Mouse (Mus musculus): ENCODE results near the gene Kif16b. TPM values are rescaled to one million over a fixed set of nuclear protein-coding genes. Genes with fewer than 3 reads are reported as not detected.

Gene Kif16b
- total RNA-seq, 2 experiments from 2014 or later: 10.3 to 11.8 TPM

- H3K27ac ChIP-seq: no peak overlapping the region
- H3K4me3 ChIP-seq: no peak overlapping the region
- TF ChIP-seq CTCF (conservative IDR thresholded peaks at IDR 0.05): no peak
- no peak for DNase-seq (ENCODE audit: low spot score in 2 of 2)
Measured at GRCm38 (mm10) chr2:142651591-142651990, 249.7 kb downstream of the Kif16b start.

DNA sequence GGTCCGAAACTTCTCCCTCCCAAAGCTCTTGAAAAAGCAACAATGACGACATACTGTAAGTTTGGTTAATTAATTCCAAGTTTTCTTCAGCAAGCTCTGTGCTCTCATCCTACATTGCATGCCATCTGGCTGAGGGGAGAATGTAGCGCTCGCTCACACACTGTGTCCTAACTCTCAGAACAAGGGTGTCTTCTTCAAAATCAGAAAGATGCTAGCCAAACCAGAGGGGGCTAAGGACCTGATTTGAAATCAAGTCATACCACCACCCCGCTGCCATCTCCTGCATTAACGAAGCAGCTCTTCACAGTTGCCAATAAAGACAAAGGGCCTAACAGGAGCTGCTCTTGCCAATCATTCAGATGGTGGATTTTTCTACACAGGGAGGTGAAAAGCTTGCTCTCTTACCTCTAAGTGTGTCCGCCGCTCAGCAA is 253.3 kb downstream of the Kif16b start:
- TF ChIP-seq CTCF (conservative IDR thresholded peaks at IDR 0.05): no peak
- no peak overlapping the region for H3K4me3 ChIP-seq
- 0 out of 2 replicates have a peak overlapping the region, but pooled peaks have one; percentile 7 for H3K27ac ChIP-seq
- peak in 1 of 2 experiments; percentile 69 for DNase-seq (ENCODE audit: low spot score in 2 of 2)

DNA sequence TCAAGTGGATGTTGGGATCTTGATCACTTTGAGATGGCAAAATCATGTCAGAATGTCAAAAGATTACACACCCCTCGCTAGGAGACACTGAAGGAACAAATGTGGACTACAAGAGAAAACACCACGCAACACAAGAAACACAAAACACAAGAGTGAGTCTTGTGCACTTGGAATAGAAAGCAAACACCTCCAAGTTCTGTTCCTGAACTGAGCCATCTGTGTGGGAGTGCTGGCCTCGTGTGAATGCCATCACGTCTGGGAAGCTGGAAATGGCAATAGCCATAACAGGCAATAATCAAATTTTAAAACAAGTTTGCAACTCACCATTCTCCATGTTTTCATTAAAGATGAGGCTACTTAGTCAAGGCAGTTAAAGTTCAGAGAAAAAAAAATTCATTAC is 254.5 kb downstream of the Kif16b start:
- DNase-seq (ENCODE audit: low spot score in 2 of 2): no peak
- Histone ChIP-seq H3K27ac (no peak overlapping the region), H3K4me3 (no peak overlapping the region)
- no peak for TF ChIP-seq CTCF (conservative IDR thresholded peaks at IDR 0.05)

- TF ChIP-seq CTCF (conservative IDR thresholded peaks at IDR 0.05): no peak
- DNase-seq (ENCODE audit: low spot score in 2 of 2): no peak
- Histone ChIP-seq H3K27ac (no peak overlapping the region), H3K4me3 (no peak overlapping the region)
Measured at GRCm38 (mm10) chr2:142641766-142642165, 259.6 kb downstream of the Kif16b start.

GRCm38 (mm10) chr2:142635606-142636304 is 265.6 kb downstream of the Kif16b start:
- Histone ChIP-seq H3K4me3 (no peak overlapping the region), H3K27ac (peak overlapping the region; percentile 24; the same call in 1 of the 2 replicates)
- no peak for DNase-seq (ENCODE audit: low spot score in 2 of 2)
- no peak for TF ChIP-seq CTCF (conservative IDR thresholded peaks at IDR 0.05)

- H3K4me3 ChIP-seq: no peak overlapping the region
- no peak for TF ChIP-seq CTCF (conservative IDR thresholded peaks at IDR 0.05)
- no peak overlapping the region for H3K27ac ChIP-seq
- no peak for DNase-seq (ENCODE audit: low spot score in 2 of 2)
Measured at GRCm38 (mm10) chr2:142633996-142634559, 267.3 kb downstream of the Kif16b start.

DNA sequence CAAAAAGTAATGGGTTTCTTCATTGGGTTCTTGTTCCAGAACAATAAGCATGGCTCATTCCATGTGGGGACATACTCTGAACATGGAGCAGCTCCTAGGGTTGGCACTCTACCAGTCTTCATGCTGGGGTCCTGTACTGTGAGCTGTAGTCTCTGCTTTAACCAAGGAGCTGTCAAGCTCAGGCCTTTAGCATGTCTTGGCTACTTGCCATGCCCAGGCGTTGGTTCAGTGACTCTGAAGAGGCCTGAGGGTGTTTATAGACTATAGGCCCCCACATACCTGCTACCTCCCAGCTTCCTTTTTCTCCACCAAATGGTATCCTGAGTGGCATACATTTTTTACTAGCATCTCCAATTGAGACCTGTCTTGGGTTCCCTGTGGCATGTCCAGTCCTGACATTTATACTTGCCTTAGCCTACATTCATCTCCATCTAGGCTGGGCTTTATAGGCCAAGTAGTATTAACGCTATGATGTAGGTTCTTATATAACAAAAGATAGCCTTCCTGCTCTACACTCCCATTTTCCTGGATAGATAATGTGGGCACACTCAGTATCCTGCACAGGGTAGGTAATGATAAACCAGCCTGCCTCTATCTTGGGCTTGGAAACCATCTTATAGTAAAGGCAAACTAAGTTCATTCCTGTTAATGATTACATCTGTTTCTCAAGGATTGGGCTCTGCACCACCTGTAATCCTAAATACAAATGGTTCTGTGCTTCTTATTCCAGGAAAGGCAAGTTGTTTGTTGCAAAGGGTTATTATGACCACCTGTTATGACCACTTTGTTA is 271.6 kb downstream of the Kif16b start:
- TF ChIP-seq CTCF (conservative IDR thresholded peaks at IDR 0.05): no peak
- Histone ChIP-seq H3K27ac (no peak overlapping the region), H3K4me3 (no peak overlapping the region)
- DNase-seq (ENCODE audit: low spot score in 2 of 2): no peak

DNA sequence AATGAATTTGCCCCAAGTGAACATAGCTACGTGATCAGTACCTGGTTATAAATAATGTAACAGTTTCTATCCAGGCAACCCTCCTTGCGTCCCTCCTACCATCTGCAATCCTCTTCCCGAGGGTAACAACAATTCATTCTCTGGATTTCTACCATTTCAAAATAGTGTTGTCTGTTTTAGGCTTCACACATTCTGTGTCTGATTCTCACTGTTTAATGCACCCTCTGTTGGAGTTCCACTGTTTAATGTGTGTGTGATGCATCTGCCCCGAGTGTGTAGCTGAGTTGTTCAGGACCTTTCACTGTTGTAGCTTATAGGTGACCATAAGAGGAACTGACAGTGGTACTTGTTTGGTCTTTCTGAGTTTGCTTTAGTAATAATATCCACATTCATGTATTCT is 275.6 kb downstream of the Kif16b start:
- Histone ChIP-seq H3K4me3 (no peak overlapping the region), H3K27ac (no peak overlapping the region)
- TF ChIP-seq CTCF (conservative IDR thresholded peaks at IDR 0.05): no peak
- no peak for DNase-seq (ENCODE audit: low spot score in 2 of 2)

DNA sequence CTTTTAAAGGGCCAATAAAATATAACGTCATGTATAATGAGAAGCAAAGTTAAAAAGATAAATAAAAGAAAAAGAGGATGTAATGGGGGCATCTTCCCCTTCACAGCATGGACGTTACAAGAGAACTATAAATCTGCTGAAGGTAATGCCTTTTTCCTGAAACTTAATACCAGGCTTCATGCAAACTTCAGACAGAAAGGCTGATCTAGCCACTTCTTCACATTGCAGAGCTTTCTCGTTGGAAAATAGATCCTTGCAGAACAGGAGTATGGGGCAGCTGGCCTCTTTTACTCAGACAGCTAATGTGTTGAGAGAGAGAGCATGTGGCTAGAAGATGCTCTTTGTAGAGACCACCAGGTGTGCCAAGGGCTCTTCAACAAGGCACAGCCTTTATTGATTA is 276.2 kb downstream of the Kif16b start:
- no peak for TF ChIP-seq CTCF (conservative IDR thresholded peaks at IDR 0.05)
- DNase-seq (ENCODE audit: low spot score in 2 of 2): no peak
- Histone ChIP-seq H3K27ac (no peak overlapping the region), H3K4me3 (no peak overlapping the region)

DNA sequence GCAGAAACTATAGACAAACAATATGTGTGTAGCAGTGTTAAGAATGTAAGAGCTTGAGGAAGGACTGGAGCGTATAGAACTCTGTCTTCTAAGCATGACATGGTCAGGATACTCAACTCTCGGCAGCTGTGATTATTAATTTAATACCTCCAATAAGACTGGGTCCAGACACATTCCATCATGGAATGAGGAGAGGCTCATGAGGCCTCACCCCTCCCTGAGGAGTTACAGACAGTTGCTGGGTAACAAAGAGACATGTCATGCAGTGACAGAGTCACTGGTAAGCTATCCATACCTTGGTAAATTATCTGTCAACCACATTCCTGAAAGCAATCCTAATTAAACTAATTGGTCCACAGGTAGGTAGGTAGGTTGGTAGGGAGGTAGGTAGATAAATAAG is 277.1 kb downstream of the Kif16b start:
- H3K27ac ChIP-seq: no peak overlapping the region
- no peak overlapping the region for H3K4me3 ChIP-seq
- no peak for TF ChIP-seq CTCF (conservative IDR thresholded peaks at IDR 0.05)
- DNase-seq (ENCODE audit: low spot score in 2 of 2): no peak

DNA sequence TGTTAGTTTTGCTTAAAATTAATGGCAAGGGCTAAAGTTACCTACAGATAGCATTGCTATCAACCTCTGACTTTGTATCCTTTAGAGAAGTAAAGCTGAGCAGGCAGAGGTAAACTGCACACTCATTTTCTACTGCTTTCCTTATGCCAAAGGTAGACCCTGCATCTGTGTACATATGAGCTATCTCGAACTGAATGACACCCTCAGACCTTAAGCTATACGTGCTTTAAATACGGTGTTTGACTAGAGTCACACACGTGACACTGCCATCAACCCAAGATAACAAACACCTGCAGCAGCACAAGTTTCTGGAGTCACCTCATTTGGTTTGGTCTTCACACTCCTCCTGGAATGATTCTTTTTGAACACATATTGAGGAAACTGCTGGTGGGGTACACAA is 280.2 kb downstream of the Kif16b start:
- no peak for DNase-seq (ENCODE audit: low spot score in 2 of 2)
- Histone ChIP-seq H3K27ac (no peak overlapping the region), H3K4me3 (no peak overlapping the region)
- TF ChIP-seq CTCF (conservative IDR thresholded peaks at IDR 0.05): no peak

DNA sequence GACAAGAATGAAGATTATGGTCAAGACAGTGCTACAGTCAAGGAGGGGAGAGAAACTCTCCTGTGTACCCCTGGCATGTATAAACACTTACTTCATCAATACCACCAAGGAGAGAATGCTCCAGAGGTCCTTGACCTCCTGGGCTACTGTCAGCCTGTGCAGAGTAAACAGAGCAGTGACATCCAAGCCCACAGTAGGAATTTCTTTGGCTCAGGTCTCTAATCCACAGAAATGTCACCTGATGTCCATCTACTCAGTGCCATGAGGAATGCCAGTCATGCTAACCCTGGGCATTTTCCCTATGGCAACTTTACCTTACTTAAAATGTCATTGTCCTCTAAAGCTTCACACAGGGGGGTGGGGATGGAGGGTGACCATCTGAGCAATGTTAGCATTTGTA is 281.4 kb downstream of the Kif16b start:
- no peak overlapping the region for H3K27ac ChIP-seq
- no peak overlapping the region for H3K4me3 ChIP-seq
- TF ChIP-seq CTCF (conservative IDR thresholded peaks at IDR 0.05): no peak
- no peak for DNase-seq (ENCODE audit: low spot score in 2 of 2)

DNA sequence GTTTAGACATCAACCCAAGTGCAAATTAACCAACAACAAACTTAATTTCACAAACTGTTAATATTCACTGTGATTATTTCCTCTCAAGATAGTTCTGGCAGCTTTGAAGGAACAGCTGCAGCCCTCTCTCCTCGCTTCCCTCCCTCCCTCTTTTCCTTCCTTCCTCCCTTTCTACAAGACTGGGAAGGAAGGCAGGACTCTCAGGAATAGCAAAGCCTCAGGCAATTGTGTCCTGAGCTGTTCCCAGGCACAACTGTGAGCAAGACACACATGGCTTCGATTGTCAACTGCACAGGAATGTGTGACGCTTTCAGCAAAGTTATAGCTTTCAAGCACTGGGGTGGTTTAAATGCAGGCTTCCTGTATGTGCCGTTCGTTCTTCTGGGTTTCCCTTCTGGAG is 286.8 kb downstream of the Kif16b start:
- no peak for TF ChIP-seq CTCF (conservative IDR thresholded peaks at IDR 0.05)
- Histone ChIP-seq H3K4me3 (no peak overlapping the region), H3K27ac (no peak overlapping the region)
- DNase-seq (ENCODE audit: low spot score in 2 of 2): no peak
